Mouse (Mus musculus) hindbrain, embryonic 15.5 days (tissue): ENCODE results near the gene Slc22a18. TPM values are rescaled to one million over a fixed set of nuclear protein-coding genes. Genes with fewer than 3 reads are reported as not detected.

Source experiments
- ATAC-seq: fragments of 200-750 bp; cut with Nextera tagmentation; 2 replicates; pipeline ENCODE4 v1.8.0; 2017; ENCODE audit warnings: low read depth, moderate number of reproducible peaks, moderate TSS enrichment; ENCODE audit not compliant: low FRiP score
- H3K27ac ChIP-seq: fragments of 300-500 bp; sonication (generic); replicated peaks from 2 replicates; pipeline ENCODE4 v1.5.1; 2015; ENCODE audit warnings: mild to moderate bottlenecking, inconsistent platforms
- H3K27me3 ChIP-seq: fragments of 300-500 bp; sonication (generic); 2 replicates; pipeline ENCODE4 v1.6.1; 2015; ENCODE audit warnings: control low read depth, inconsistent platforms
- H3K36me3 ChIP-seq: fragments of 300-500 bp; sonication (generic); 2 replicates; pipeline ENCODE4 v1.6.1; 2015; ENCODE audit warnings: control low read depth, inconsistent platforms
- H3K4me1 ChIP-seq: fragments of 300-500 bp; sonication (generic); replicated peaks from 2 replicates; pipeline ENCODE4 v1.6.1; 2015; ENCODE audit warnings: control low read depth, inconsistent platforms
- H3K4me2 ChIP-seq: fragments of 300-500 bp; sonication (generic); 2 replicates; pipeline ENCODE4 v1.6.1; 2015; ENCODE audit warnings: moderate library complexity, mild to moderate bottlenecking, inconsistent platforms
- H3K4me3 ChIP-seq: fragments of 300-500 bp; sonication (generic); 2 replicates; pipeline ENCODE4 v1.5.1; 2015; ENCODE audit warnings: mild to moderate bottlenecking, inconsistent platforms
- H3K9ac ChIP-seq: fragments of 300-500 bp; sonication (generic); 2 replicates; pipeline ENCODE4 v1.6.1; 2015; ENCODE audit warnings: inconsistent platforms
- H3K9me3 ChIP-seq: fragments of 300-500 bp; sonication (generic); 2 replicates; pipeline ENCODE4 v1.6.1; 2016; ENCODE audit warnings: control low read depth, inconsistent platforms
- WGBS: fragments of 180-500 bp; shearing (Covaris S2); methylation state at CpG from one replicate; pipeline ENCODE4 v1.1.7; 2015; 5-methylcytosine and 5-hydroxymethylcytosine counted together
- polyA plus RNA-seq: library from polyadenylated mRNA; unstranded; fragments of >200 nt; fragmentation: Nextera tagmentation; extraction: Ambion mirVana; gene quantifications from 2 replicates; pipeline ENCODE4 v1.2.1, GENCODE M21; 2015

The Slc22a18 gene
- 0.75 and 1.7 TPM in 2 replicates for polyA plus RNA-seq

DNA sequence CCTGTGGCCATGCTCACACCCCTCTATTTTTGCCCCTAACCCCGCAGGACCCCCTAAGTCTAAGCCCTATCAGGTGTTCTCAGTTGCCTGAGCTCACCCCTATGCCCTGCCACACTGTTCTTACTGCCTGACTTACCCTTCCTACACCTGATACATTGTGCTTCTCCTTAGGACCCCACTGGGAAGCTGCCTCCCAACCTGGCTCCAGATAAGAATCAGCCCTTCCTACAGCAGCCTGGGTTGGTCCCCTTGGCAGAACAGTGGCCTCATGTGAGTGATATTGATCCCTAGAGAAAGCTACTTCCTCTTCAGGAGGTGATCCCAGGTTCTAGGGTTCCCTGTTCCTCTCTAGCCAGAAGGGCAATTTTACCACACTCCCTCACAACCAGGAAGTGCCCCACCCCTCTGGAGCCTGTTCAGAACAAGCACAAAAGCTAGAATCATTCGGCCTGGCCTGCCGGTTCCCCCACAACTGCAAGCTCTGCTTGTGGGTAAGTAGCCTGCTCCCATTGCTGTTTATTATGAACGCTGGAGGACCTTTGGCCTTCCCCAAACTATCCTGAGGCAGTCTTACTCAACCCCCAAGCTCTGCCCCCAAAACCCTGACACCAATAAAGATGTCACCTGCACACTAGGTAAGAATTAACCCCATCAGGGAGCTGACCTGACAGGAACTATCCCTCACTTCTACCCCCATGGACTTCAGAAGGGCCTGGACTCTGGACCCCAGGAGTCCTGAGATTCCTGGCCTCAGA lies at the start of gene Slc22a18:
TSS of gene Slc22a18 (plus strand) at position 390 of the 755 bp plus-strand sequence.
- no peaks in the 10 kb centered on the region for H3K36me3 ChIP-seq
- WGBS = 41% methylated on average over 4 of the region's 4 CpGs
- ATAC-seq = no peak
- H3K9me3 ChIP-seq = no peaks in the 10 kb centered on the region
- no peak within 1 kb of the TSS for H3K4me3 ChIP-seq
- H3K4me2 ChIP-seq = no peak within 1 kb of the TSS
- no peak within 1 kb of the TSS for H3K27ac ChIP-seq
- no peaks in the 10 kb centered on the region for H3K4me1 ChIP-seq
- no peak within 1 kb of the TSS for H3K9ac ChIP-seq
- no peaks in the 10 kb centered on the region for H3K27me3 ChIP-seq

DNA sequence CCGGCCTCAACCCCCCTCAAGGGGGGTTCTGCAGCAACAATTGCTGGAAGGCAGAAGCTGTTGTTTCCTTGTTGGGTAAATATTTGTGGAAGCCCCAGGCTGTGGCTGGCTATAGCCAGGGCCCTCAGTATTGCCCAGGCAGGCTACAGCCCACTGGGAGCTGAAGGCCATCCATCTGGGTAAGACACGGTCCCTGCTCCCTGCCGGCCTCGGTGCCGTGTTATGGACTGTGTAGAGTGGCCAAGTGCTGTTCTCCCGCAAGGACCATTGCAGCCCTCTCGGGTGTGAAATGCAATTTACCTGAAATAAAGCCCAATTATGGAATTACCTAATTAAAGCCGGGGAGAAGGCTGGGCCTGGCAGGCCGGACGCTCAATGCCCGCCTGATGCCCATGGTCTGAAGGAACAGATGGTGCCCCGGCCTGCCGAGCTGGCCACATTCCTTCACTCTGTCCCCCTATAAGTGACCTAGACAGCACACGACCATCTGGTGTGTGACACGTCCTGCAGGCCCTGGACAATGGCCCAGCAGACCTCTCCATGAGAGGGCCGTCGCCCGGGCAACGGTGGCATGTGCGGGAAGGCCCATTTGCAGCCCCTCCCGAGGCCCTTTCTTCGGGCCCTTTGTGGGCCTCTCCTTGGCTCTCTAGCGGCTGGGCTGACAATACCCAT lies 45.3 kb upstream of the Slc22a18 start:
- H3K27me3 ChIP-seq = no peaks in the 10 kb centered on the region
- no peak overlapping the region for H3K9ac ChIP-seq
- no peak overlapping the region; the same call in 1 of the 2 replicates for H3K27ac ChIP-seq
- H3K9me3 ChIP-seq = no peaks in the 10 kb centered on the region
- no peak overlapping the region for H3K4me2 ChIP-seq
- peaks cover 23% of the 10 kb centered on the region for H3K4me1 ChIP-seq
- ATAC-seq = peak; percentile 91
- WGBS = 16% methylated on average over 23 of the region's 23 CpGs
- H3K36me3 ChIP-seq = no peaks in the 10 kb centered on the region
- H3K4me3 ChIP-seq = no peak overlapping the region

DNA sequence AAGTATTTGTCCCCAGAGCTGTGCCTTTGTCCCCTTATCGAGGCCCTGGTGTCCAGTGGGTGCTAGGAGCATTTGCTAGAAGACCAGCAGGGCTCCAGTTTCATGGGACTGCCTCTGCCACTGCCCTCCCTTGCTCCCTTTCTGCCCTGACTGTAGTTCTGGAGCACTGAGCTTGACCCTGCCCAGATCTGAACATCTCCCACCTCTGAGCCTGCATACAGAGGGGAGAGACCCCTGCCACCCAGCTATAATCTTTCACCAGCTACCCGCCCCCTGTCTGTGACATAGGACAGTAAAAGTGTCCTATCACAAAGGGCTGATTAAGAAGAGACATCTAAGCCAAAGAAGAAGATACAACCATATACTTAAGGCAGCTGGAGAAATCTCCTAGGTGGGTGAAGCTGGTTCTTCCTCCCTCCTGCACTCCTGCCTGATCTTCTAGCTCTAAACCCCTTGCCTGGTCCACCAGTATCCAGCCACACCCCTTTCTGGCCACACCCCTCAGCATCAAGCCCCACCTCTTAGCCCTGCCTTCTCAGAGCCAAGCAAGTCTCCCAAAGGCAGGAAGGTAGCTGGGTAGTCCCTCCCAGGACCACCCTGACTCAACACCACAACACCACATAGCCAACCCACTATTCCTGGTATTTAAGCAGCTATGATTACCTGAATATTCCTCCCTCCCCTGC lies 44.6 kb upstream of the Slc22a18 start:
- no peak overlapping the region for H3K4me3 ChIP-seq
- H3K27ac ChIP-seq = no peak overlapping the region; the same call in 1 of the 2 replicates
- no peak overlapping the region for H3K9ac ChIP-seq
- 19% methylated on average over 2 of the region's 2 CpGs for WGBS
- H3K4me2 ChIP-seq = no peak overlapping the region
- ATAC-seq = no peak
- H3K36me3 ChIP-seq = no peaks in the 10 kb centered on the region
- H3K27me3 ChIP-seq = no peaks in the 10 kb centered on the region
- peaks cover 27% of the 10 kb centered on the region for H3K4me1 ChIP-seq
- H3K9me3 ChIP-seq = no peaks in the 10 kb centered on the region

DNA sequence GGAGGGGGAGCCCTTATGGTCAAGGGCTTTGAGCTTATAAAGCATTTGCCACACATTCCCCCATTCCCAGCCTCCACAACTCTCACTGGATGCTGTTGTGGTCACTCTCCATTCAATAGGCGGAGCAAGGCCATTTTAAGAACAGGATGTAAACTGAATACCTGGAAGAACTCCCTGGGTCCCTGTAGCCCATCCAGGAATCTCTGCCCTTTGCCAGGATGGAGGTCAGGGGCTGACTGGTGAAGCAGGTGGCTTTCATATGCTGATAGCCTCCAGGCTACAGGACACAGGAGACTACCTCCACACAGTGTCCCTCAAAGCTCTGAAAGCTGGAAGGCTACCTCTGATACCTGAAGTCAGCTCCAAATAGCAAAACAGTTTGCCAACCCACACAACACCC lies 40.9 kb upstream of the Slc22a18 start:
- no peak overlapping the region for H3K4me3 ChIP-seq
- H3K9ac ChIP-seq = no peak overlapping the region
- WGBS = 92% methylated on average over 1 of the region's 1 CpGs
- no peaks in the 10 kb centered on the region for H3K9me3 ChIP-seq
- H3K36me3 ChIP-seq = no peaks in the 10 kb centered on the region
- H3K27me3 ChIP-seq = no peaks in the 10 kb centered on the region
- peaks cover 29% of the 10 kb centered on the region for H3K4me1 ChIP-seq
- H3K4me2 ChIP-seq = no peak overlapping the region
- no peak for ATAC-seq
- no peak overlapping the region for H3K27ac ChIP-seq

DNA sequence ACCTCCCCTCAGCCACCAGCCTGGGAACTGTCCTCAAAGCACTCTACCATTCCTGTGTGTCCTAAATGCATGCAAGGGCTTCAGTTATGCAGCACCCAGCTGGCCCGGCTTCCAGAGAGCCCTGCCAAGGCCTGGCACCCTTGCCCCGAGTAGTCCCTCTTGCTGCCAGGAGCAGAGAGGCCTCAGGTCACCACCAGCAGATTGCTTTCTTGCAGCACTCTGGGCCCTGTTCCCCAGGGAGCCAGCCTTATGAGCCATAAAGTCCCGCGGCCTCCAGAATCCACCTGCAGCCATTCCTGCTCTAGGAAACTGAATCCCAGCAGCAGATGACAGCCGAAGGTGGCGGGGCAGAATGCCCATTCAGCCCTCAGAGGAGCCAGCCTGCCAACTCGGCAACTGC lies 40.2 kb upstream of the Slc22a18 start:
- Histone ChIP-seq H3K9ac (no peak overlapping the region), H3K36me3 (no peaks in the 10 kb centered on the region), H3K4me2 (no peak overlapping the region), H3K27me3 (no peaks in the 10 kb centered on the region), H3K9me3 (no peaks in the 10 kb centered on the region), H3K27ac (no peak overlapping the region), H3K4me1 (peaks cover 28% of the 10 kb centered on the region), H3K4me3 (no peak overlapping the region)
- 43% methylated on average over 7 of the region's 7 CpGs for WGBS
- ATAC-seq = no peak

DNA sequence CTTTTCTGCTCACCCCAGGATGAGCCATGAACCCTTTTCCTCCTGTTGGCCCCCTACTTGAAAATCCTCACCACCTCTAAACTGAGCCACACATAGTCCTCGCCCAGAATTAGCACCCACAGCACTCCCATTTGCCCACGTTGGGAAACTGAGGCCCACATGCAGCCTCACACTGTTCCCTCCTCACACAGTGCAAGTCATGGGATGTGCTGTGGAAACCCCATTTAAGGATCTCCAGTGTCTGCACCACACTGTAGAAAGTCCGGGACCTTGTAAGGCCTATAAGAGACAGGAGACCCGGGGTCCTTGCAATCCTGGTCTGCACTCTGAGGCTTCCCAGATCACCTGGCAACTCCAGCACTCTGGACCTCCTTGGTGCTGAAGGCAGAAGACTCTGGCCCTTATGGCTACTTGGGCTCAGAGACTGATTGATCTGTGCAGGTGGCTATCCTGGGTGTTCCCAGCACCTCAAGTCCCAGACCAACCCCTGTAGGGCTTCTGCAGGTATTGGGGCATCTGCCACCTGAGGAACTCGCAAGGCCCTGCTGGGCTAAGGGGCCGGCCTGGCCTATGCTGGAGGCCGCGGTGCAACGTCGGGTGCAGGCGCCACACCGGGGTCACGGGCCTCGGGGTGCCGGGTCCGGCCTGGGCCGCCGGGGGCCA lies 36.2 kb upstream of the Slc22a18 start:
- no peaks in the 10 kb centered on the region for H3K9me3 ChIP-seq
- ATAC-seq = peak; percentile 56
- H3K27me3 ChIP-seq = no peaks in the 10 kb centered on the region
- 13% methylated on average over 18 of the region's 18 CpGs for WGBS
- H3K4me1 ChIP-seq = peaks cover 26% of the 10 kb centered on the region
- H3K9ac ChIP-seq = peak overlapping the region; percentile 53
- no peaks in the 10 kb centered on the region for H3K36me3 ChIP-seq
- H3K27ac ChIP-seq = peak overlapping the region; percentile 32; the same call in 1 of the 2 replicates
- peak overlapping the region; percentile 44 for H3K4me3 ChIP-seq
- peak overlapping the region; percentile 86 for H3K4me2 ChIP-seq

DNA sequence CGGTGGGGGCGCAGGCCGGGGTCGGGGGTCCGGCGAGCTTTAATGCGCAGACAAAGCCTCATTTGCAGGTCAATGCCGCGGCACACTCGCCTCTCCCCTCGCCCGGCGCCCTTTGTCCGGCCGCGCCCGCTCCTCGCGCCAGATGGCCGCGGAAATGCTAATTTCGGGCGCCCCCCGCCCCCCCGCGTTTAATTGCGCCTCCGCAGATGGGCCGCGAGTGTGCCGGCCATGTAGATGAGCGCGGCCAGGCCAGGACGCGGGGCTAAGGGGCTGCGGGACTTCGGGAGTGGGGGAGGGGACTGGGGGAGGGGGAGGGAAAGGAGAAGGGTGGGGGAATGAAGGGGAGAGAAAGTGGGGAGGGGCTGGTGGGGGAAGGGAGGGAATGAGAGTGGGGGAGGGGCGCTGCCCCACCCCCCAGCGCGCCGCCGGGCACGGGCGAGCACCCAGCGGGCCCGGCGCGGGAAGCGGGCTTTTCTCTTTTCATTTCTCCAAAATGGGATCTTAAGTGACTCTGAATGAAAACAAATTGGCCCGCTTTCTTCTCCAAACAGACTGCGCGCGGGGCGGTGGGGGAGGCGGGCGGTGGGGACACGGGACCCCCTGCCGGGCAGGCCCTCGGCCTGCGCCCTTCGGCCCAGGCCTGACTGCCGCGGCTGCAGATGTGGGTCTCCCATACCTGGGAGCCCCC lies 35.5 kb upstream of the Slc22a18 start:
- peak overlapping the region; percentile 44 for H3K4me3 ChIP-seq
- peaks cover 23% of the 10 kb centered on the region for H3K4me1 ChIP-seq
- peak; percentile 42 for ATAC-seq
- no peaks in the 10 kb centered on the region for H3K36me3 ChIP-seq
- peak overlapping the region; percentile 32; the same call in 1 of the 2 replicates for H3K27ac ChIP-seq
- H3K4me2 ChIP-seq = peak overlapping the region; percentile 86
- whole genome bisulfite sequencing = under 1% methylated on average over 56 of the region's 63 CpGs
- H3K27me3 ChIP-seq = no peaks in the 10 kb centered on the region
- H3K9me3 ChIP-seq = no peaks in the 10 kb centered on the region
- peak overlapping the region; percentile 53 for H3K9ac ChIP-seq

DNA sequence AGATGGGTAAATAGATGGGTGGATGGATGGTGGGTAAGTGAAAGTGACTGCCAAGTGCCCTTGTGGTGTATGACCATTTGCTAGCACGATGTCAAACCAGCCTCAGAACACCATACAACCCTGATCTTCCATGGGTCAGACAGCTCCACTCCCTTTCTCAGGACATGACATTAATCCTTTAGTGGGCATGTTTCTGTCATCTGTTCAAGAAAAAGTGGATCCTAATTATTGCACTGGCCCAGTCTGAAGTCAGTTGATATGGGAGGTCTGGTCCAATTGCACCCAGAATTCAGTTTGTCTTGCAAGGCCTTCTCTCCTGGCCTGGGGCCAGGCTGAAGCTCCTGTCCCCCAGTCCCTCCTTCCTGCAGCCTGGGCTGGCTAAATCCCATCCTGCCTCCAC lies 34.6 kb upstream of the Slc22a18 start:
- Histone ChIP-seq H3K9me3 (no peaks in the 10 kb centered on the region), H3K4me2 (peak overlapping the region; percentile 86), H3K9ac (no peak overlapping the region), H3K27ac (no peak overlapping the region), H3K36me3 (no peaks in the 10 kb centered on the region), H3K4me1 (peaks cover 17% of the 10 kb centered on the region), H3K27me3 (0 out of 2 replicates have a peak, but pooled peaks cover 5% of the 10 kb centered on the region), H3K4me3 (no peak overlapping the region)
- 65% methylated on average over 1 of the region's 1 CpGs for WGBS
- ATAC-seq = no peak

DNA sequence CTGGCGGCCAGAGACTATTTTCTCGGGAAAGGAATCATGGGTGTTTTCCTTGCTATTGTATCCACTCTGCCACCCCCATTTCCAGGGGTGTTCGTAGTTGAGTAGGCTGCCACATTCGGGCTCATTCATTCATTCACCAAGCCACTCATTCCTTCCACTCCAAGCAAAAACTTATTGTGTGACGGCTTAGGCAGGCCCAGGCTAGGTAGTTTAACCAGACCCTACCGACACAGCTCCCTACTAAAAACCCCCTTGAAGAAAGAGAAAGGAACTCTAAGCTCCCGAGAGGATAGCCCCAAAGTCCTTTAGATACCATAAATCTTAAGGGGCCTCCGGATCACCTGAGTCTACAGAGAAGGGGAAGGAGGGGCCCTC lies 29.0 kb upstream of the Slc22a18 start:
- no peaks in the 10 kb centered on the region for H3K9me3 ChIP-seq
- H3K36me3 ChIP-seq = no peaks in the 10 kb centered on the region
- H3K4me3 ChIP-seq = peak overlapping the region; percentile 37; the same call in 1 of the 2 replicates
- peak overlapping the region; percentile 64 for H3K4me2 ChIP-seq
- H3K4me1 ChIP-seq = peaks cover 17% of the 10 kb centered on the region
- H3K27ac ChIP-seq = no peak overlapping the region
- ATAC-seq = no peak
- no peak overlapping the region for H3K9ac ChIP-seq
- 0 out of 2 replicates have a peak, but pooled peaks cover 5% of the 10 kb centered on the region for H3K27me3 ChIP-seq
- 29% methylated on average over 8 of the region's 8 CpGs for WGBS

DNA sequence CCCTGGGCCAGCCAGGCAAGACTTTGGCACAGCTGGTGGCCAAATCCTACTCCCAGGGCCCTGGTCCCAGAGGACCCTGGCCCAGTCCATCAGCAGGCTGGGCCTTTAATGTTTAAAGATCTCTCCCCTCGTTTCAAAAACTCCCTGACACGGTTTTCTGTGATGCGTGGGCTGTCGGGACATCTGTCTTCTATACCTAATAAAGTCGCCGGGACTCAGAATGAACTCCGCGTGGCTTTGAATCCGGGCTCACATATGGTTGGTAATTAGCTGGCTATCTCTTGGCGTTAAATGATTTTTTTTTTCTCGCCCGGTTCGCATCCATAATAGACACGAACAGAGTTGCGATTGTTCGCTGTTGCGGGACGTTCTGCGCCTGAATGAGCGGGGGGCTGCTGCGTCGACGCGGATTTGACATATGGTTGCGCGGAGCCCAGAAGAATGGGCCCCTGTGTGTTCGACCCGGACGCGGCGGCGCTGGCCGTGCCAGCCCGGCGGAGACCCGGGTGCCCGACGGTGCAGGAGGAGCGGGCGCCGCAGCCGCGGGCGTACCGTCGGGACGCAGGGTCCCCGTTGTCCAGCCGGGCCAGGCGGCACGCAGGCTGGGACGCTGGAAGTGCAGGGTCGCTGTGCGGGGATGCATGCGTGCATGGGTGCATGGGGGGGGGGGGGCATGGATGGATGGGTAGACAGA lies 28.4 kb upstream of the Slc22a18 start:
- Histone ChIP-seq H3K4me2 (peak overlapping the region; percentile 64), H3K27me3 (0 out of 2 replicates have a peak, but pooled peaks cover 5% of the 10 kb centered on the region), H3K27ac (0 out of 2 replicates have a peak overlapping the region, but pooled peaks have one; percentile 37), H3K9ac (peak overlapping the region; percentile 31; the same call in 1 of the 2 replicates), H3K4me3 (peak overlapping the region; percentile 37), H3K9me3 (no peaks in the 10 kb centered on the region), H3K4me1 (peaks cover 17% of the 10 kb centered on the region), H3K36me3 (no peaks in the 10 kb centered on the region)
- WGBS = 1% methylated on average over 50 of the region's 55 CpGs
- ATAC-seq = peak; percentile 31; the same call in 1 of the 2 replicates
